Mouse (Mus musculus): ENCODE measurements around the gene Ncam1. TPM values are rescaled to one million over a fixed set of nuclear protein-coding genes. Genes with fewer than 3 reads are reported as not detected.

Ncam1 gene
- total and polyA plus RNA-seq, 2 experiments from 2014 or later, result 517 to 524 TPM

DNA sequence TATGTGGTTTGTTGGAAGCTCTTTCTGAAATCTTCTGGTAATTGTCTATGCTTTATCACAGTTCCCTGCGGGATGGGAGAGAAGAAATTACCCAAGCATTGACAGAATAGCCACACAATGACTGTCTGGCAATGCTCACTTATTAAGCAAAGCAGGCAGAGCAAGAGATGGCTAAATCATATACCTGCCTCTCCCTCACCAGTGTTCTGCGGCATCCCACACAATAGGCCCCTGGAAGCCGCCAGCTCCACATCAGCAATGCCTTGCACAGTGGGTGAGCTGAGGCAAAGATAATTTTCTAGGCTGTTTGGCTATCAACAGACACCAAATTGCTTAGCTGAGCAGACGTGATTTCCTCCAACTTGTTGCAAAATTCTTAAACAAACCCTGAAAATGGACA is 208.5 kb downstream of the Ncam1 start:
- Histone ChIP-seq H3K36me3 (ENCODE audit: insufficient read depth) (no peaks in the 10 kb centered on the region), H3K4me2 (ENCODE audit: low read depth) (no peak overlapping the region), H3K9ac (no peak overlapping the region), H3K27me3 (ENCODE audit: insufficient read depth, low read length) (no peaks in the 10 kb centered on the region), H3K4me3 (ENCODE audit: low read depth, low read length) (no peak overlapping the region), H3K27ac (ENCODE audit: low read depth, low read length) (0 out of 2 replicates have a peak overlapping the region, but pooled peaks have one; percentile 9), H3K9me3 (ENCODE audit: low read length) (no peaks in the 10 kb centered on the region), H3K4me1 (ENCODE audit: insufficient read depth) (peaks cover 41% of the 10 kb centered on the region)
- ATAC-seq, result peak; percentile 23; the same call in 1 of the 2 replicates
- DNase-seq, result no peak
- 18% methylated on average over 4 of the region's 4 CpGs for WGBS
- TF ChIP-seq CTCF (IDR thresholded peaks at IDR 0.05; ENCODE audit: low read depth), result no peak

DNA sequence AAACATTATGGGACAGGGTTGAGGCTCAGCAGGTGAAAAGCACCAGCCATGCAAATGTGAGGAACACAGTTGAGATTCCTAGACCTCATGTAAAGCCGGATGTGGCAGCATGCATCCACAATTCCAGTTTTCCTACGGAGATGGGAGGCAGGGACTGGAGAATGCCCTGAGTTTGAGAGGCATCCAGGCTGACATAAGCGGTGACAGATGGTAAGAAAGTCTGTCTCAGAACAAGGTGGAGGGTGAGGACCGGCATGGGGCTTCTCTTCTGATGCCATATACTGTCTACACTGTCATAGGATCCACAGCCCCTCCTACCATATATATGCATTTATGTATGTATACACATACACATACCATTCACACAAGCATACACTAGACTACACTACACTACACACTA is 221.6 kb downstream of the Ncam1 start:
- no peaks in the 10 kb centered on the region for H3K27me3 ChIP-seq (ENCODE audit: insufficient read depth, low read length)
- H3K9ac ChIP-seq, result no peak overlapping the region
- H3K4me2 ChIP-seq (ENCODE audit: low read depth), result no peak overlapping the region
- DNase-seq (peak; percentile 51), ATAC-seq (peak; percentile 43)
- H3K36me3 ChIP-seq (ENCODE audit: insufficient read depth), result no peaks in the 10 kb centered on the region
- H3K9me3 ChIP-seq (ENCODE audit: low read length), result no peaks in the 10 kb centered on the region
- H3K4me3 ChIP-seq (ENCODE audit: low read depth, low read length), result no peak overlapping the region
- WGBS, result 66% methylated on average over 4 of the region's 4 CpGs
- no peak overlapping the region for H3K27ac ChIP-seq (ENCODE audit: low read depth, low read length)
- TF ChIP-seq CTCF (IDR thresholded peaks at IDR 0.05; ENCODE audit: low read depth), result no peak
- peaks cover 6% of the 10 kb centered on the region for H3K4me1 ChIP-seq (ENCODE audit: insufficient read depth)

- 46% methylated on average over 9 of the region's 9 CpGs for WGBS
- no peak for TF ChIP-seq CTCF (IDR thresholded peaks at IDR 0.05; ENCODE audit: low read depth)
- Histone ChIP-seq H3K4me3 (ENCODE audit: low read depth, low read length) (no peak overlapping the region), H3K9ac (peak overlapping the region; percentile 3; the same call in 1 of the 2 replicates), H3K4me2 (ENCODE audit: low read depth) (no peak overlapping the region), H3K4me1 (ENCODE audit: insufficient read depth) (peaks cover 33% of the 10 kb centered on the region), H3K27me3 (ENCODE audit: insufficient read depth, low read length) (no peaks in the 10 kb centered on the region), H3K9me3 (ENCODE audit: low read length) (no peaks in the 10 kb centered on the region), H3K36me3 (ENCODE audit: insufficient read depth) (peaks cover 24% of the 10 kb centered on the region), H3K27ac (ENCODE audit: low read depth, low read length) (peak overlapping the region; percentile 85)
- no peak for ATAC-seq
- peak; percentile 54 for DNase-seq
Measured at GRCm38 (mm10) chr9:49571695-49572510, 226.8 kb downstream of the Ncam1 start.

GRCm38 (mm10) chr9:49570731-49571694 is 227.7 kb downstream of the Ncam1 start:
- H3K9me3 ChIP-seq (ENCODE audit: low read length), result no peaks in the 10 kb centered on the region
- peak overlapping the region; percentile 85 for H3K27ac ChIP-seq (ENCODE audit: low read depth, low read length)
- no peak overlapping the region for H3K4me3 ChIP-seq (ENCODE audit: low read depth, low read length)
- peaks cover 33% of the 10 kb centered on the region for H3K36me3 ChIP-seq (ENCODE audit: insufficient read depth)
- peak overlapping the region; percentile 25 for H3K4me2 ChIP-seq (ENCODE audit: low read depth)
- DNase-seq (peak; percentile 86), ATAC-seq (peak; percentile 89)
- no peak for TF ChIP-seq CTCF (IDR thresholded peaks at IDR 0.05; ENCODE audit: low read depth)
- no peaks in the 10 kb centered on the region for H3K27me3 ChIP-seq (ENCODE audit: insufficient read depth, low read length)
- peak overlapping the region; percentile 23 for H3K9ac ChIP-seq
- 36% methylated on average over 10 of the region's 10 CpGs for WGBS
- H3K4me1 ChIP-seq (ENCODE audit: insufficient read depth), result peaks cover 33% of the 10 kb centered on the region

GRCm38 (mm10) chr9:49570033-49570660 is 228.6 kb downstream of the Ncam1 start:
- Histone ChIP-seq H3K36me3 (ENCODE audit: insufficient read depth) (peaks cover 40% of the 10 kb centered on the region), H3K4me1 (ENCODE audit: insufficient read depth) (peaks cover 33% of the 10 kb centered on the region), H3K27ac (ENCODE audit: low read depth, low read length) (peak overlapping the region; percentile 85), H3K4me3 (ENCODE audit: low read depth, low read length) (no peak overlapping the region), H3K9ac (peak overlapping the region; percentile 6; the same call in 1 of the 2 replicates), H3K4me2 (ENCODE audit: low read depth) (peak overlapping the region; percentile 25; the same call in 1 of the 2 replicates), H3K9me3 (ENCODE audit: low read length) (no peaks in the 10 kb centered on the region), H3K27me3 (ENCODE audit: insufficient read depth, low read length) (no peaks in the 10 kb centered on the region)
- 19% methylated on average over 7 of the region's 7 CpGs for WGBS
- TF ChIP-seq CTCF (IDR thresholded peaks at IDR 0.05; ENCODE audit: low read depth), result no peak
- ATAC-seq (peak; percentile 44), DNase-seq (no peak)

DNA sequence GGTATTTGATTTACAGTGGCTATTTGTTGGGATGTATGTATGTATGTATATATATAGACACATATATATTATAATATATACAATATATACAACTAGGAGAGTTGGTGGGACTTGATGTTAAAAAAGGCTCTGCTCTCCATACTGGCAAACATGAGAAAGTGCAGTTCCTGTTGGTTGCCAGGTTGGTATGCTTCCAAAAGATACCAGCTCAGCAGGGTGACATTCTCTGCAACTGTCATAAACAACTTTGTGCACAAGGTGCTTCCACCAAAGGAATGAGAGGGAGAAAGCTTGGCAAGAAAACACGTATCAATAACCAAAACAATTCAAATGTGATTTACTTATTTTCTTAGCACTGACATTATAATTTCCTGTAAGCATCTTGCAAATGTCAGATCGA is 232.9 kb downstream of the Ncam1 start:
- no peak overlapping the region for H3K9ac ChIP-seq
- no peak overlapping the region for H3K4me3 ChIP-seq (ENCODE audit: low read depth, low read length)
- no peaks in the 10 kb centered on the region for H3K27me3 ChIP-seq (ENCODE audit: insufficient read depth, low read length)
- peaks cover 15% of the 10 kb centered on the region for H3K4me1 ChIP-seq (ENCODE audit: insufficient read depth)
- H3K27ac ChIP-seq (ENCODE audit: low read depth, low read length), result no peak overlapping the region
- peaks cover 72% of the 10 kb centered on the region for H3K36me3 ChIP-seq (ENCODE audit: insufficient read depth)
- DNase-seq, result no peak
- H3K9me3 ChIP-seq (ENCODE audit: low read length), result no peaks in the 10 kb centered on the region
- no peak overlapping the region for H3K4me2 ChIP-seq (ENCODE audit: low read depth)
- WGBS, result 79% methylated on average over 2 of the region's 2 CpGs
- ATAC-seq, result no peak
- TF ChIP-seq CTCF (IDR thresholded peaks at IDR 0.05; ENCODE audit: low read depth), result no peak
